Mouse (Mus musculus): ENCODE measurements at regions not wholly inside any gene's neighbourhood (a gene's known extent, or its start where the extent isn't known, plus 50 kb on each side); places are given as distances from the start of the nearest gene placed in this dataset.

GRCm38 (mm10) chr1:73575694-73576093, 548.6 kb downstream of the Tns1 start:
- no peaks in the 10 kb centered on the region for H3K36me3 ChIP-seq (ENCODE audit: control insufficient read depth, insufficient read depth)
- H3K27ac ChIP-seq (ENCODE audit: low read length), result no peak overlapping the region
- no peaks in the 10 kb centered on the region for H3K27me3 ChIP-seq (replicated peaks; ENCODE audit: control insufficient read depth, insufficient read depth, low read length)
- H3K9ac ChIP-seq (replicated peaks; ENCODE audit: low read depth, low read length), result no peak overlapping the region
- no peak overlapping the region for H3K4me2 ChIP-seq (ENCODE audit: low read length)
- WGBS, result 78% methylated on average over 1 of the region's 1 CpGs
- no peaks in the 10 kb centered on the region for H3K9me3 ChIP-seq (ENCODE audit: control insufficient read depth, low read length)
- H3K4me3 ChIP-seq (replicated peaks; ENCODE audit: low read length), result no peak overlapping the region
- ATAC-seq, result no peak
- H3K4me1 ChIP-seq (replicated peaks; ENCODE audit: control insufficient read depth, insufficient read depth, low read length), result no peaks in the 10 kb centered on the region

GRCm38 (mm10) chr1:73570944-73571343, 553.3 kb downstream of the Tns1 start:
- Histone ChIP-seq H3K4me3 (replicated peaks; ENCODE audit: low read length) (no peak overlapping the region), H3K4me2 (ENCODE audit: low read length) (no peak overlapping the region), H3K36me3 (ENCODE audit: control insufficient read depth, insufficient read depth) (no peaks in the 10 kb centered on the region), H3K27ac (ENCODE audit: low read length) (no peak overlapping the region), H3K27me3 (replicated peaks; ENCODE audit: control insufficient read depth, insufficient read depth, low read length) (no peaks in the 10 kb centered on the region), H3K9me3 (ENCODE audit: control insufficient read depth, low read length) (no peaks in the 10 kb centered on the region), H3K9ac (replicated peaks; ENCODE audit: low read depth, low read length) (no peak overlapping the region), H3K4me1 (replicated peaks; ENCODE audit: control insufficient read depth, insufficient read depth, low read length) (no peaks in the 10 kb centered on the region)
- WGBS, result 87% methylated on average over 3 of the region's 3 CpGs
- no peak for ATAC-seq

GRCm38 (mm10) chr1:73566770-73567169, 551.1 kb upstream of the Tnp1 start:
- H3K36me3 ChIP-seq (ENCODE audit: control insufficient read depth, insufficient read depth), result no peaks in the 10 kb centered on the region
- H3K27ac ChIP-seq (ENCODE audit: low read length), result no peak overlapping the region
- H3K4me1 ChIP-seq (replicated peaks; ENCODE audit: control insufficient read depth, insufficient read depth, low read length), result no peaks in the 10 kb centered on the region
- H3K27me3 ChIP-seq (replicated peaks; ENCODE audit: control insufficient read depth, insufficient read depth, low read length), result no peaks in the 10 kb centered on the region
- no peak for ATAC-seq
- no peak overlapping the region for H3K4me2 ChIP-seq (ENCODE audit: low read length)
- 90% methylated on average over 3 of the region's 3 CpGs for WGBS
- H3K4me3 ChIP-seq (replicated peaks; ENCODE audit: low read length), result no peak overlapping the region
- H3K9ac ChIP-seq (replicated peaks; ENCODE audit: low read depth, low read length), result no peak overlapping the region
- no peaks in the 10 kb centered on the region; the same call in 1 of the 2 replicates for H3K9me3 ChIP-seq (ENCODE audit: control insufficient read depth, low read length)

GRCm38 (mm10) chr1:73560594-73560993, 544.9 kb upstream of the Tnp1 start:
- no peaks in the 10 kb centered on the region; the same call in 1 of the 2 replicates for H3K9me3 ChIP-seq (ENCODE audit: control insufficient read depth, low read length)
- H3K27ac ChIP-seq (ENCODE audit: low read length), result no peak overlapping the region
- H3K4me2 ChIP-seq (ENCODE audit: low read length), result no peak overlapping the region
- H3K36me3 ChIP-seq (ENCODE audit: control insufficient read depth, insufficient read depth), result no peaks in the 10 kb centered on the region
- ATAC-seq, result no peak
- no peaks in the 10 kb centered on the region for H3K27me3 ChIP-seq (replicated peaks; ENCODE audit: control insufficient read depth, insufficient read depth, low read length)
- 100% methylated on average over 1 of the region's 1 CpGs for WGBS
- no peak overlapping the region for H3K4me3 ChIP-seq (replicated peaks; ENCODE audit: low read length)
- H3K9ac ChIP-seq (replicated peaks; ENCODE audit: low read depth, low read length), result no peak overlapping the region
- H3K4me1 ChIP-seq (replicated peaks; ENCODE audit: control insufficient read depth, insufficient read depth, low read length), result no peaks in the 10 kb centered on the region

GRCm38 (mm10) chr1:73547877-73548276, 532.2 kb upstream of the Tnp1 start:
- peak; percentile 91 for ATAC-seq
- Histone ChIP-seq H3K9ac (replicated peaks; ENCODE audit: low read depth, low read length) (no peak overlapping the region), H3K4me1 (replicated peaks; ENCODE audit: control insufficient read depth, insufficient read depth, low read length) (peaks cover 7% of the 10 kb centered on the region), H3K4me2 (ENCODE audit: low read length) (no peak overlapping the region), H3K9me3 (ENCODE audit: control insufficient read depth, low read length) (no peaks in the 10 kb centered on the region), H3K27ac (ENCODE audit: low read length) (peak overlapping the region; percentile 44), H3K36me3 (ENCODE audit: control insufficient read depth, insufficient read depth) (no peaks in the 10 kb centered on the region), H3K4me3 (replicated peaks; ENCODE audit: low read length) (no peak overlapping the region), H3K27me3 (replicated peaks; ENCODE audit: control insufficient read depth, insufficient read depth, low read length) (no peaks in the 10 kb centered on the region)
- 31% methylated on average over 3 of the region's 3 CpGs for WGBS

- WGBS, result 73% methylated on average over 6 of the region's 6 CpGs
- H3K9ac ChIP-seq (replicated peaks; ENCODE audit: low read depth, low read length), result no peak overlapping the region
- H3K4me3 ChIP-seq (replicated peaks; ENCODE audit: low read length), result no peak overlapping the region
- no peak overlapping the region for H3K27ac ChIP-seq (ENCODE audit: low read length)
- no peak overlapping the region for H3K4me2 ChIP-seq (ENCODE audit: low read length)
- no peaks in the 10 kb centered on the region for H3K36me3 ChIP-seq (ENCODE audit: control insufficient read depth, insufficient read depth)
- no peaks in the 10 kb centered on the region for H3K27me3 ChIP-seq (replicated peaks; ENCODE audit: control insufficient read depth, insufficient read depth, low read length)
- ATAC-seq, result no peak
- H3K4me1 ChIP-seq (replicated peaks; ENCODE audit: control insufficient read depth, insufficient read depth, low read length), result peaks cover 7% of the 10 kb centered on the region
- H3K9me3 ChIP-seq (ENCODE audit: control insufficient read depth, low read length), result no peaks in the 10 kb centered on the region
Measured at GRCm38 (mm10) chr1:73545401-73545800, 529.7 kb upstream of the Tnp1 start.

- no peaks in the 10 kb centered on the region for H3K27me3 ChIP-seq (replicated peaks; ENCODE audit: control insufficient read depth, insufficient read depth, low read length)
- no peaks in the 10 kb centered on the region for H3K9me3 ChIP-seq (ENCODE audit: control insufficient read depth, low read length)
- H3K9ac ChIP-seq (replicated peaks; ENCODE audit: low read depth, low read length), result no peak overlapping the region
- 35% methylated on average over 5 of the region's 5 CpGs for WGBS
- no peaks in the 10 kb centered on the region for H3K4me1 ChIP-seq (replicated peaks; ENCODE audit: control insufficient read depth, insufficient read depth, low read length)
- H3K27ac ChIP-seq (ENCODE audit: low read length), result no peak overlapping the region
- H3K4me3 ChIP-seq (replicated peaks; ENCODE audit: low read length), result no peak overlapping the region
- no peaks in the 10 kb centered on the region for H3K36me3 ChIP-seq (ENCODE audit: control insufficient read depth, insufficient read depth)
- no peak for ATAC-seq
- no peak overlapping the region for H3K4me2 ChIP-seq (ENCODE audit: low read length)
Measured at GRCm38 (mm10) chr1:73541371-73541770, 525.7 kb upstream of the Tnp1 start.

GRCm38 (mm10) chr1:73538420-73538871, 522.7 kb upstream of the Tnp1 start:
- Histone ChIP-seq H3K4me2 (ENCODE audit: low read length) (no peak overlapping the region), H3K4me1 (replicated peaks; ENCODE audit: control insufficient read depth, insufficient read depth, low read length) (no peaks in the 10 kb centered on the region), H3K27me3 (replicated peaks; ENCODE audit: control insufficient read depth, insufficient read depth, low read length) (no peaks in the 10 kb centered on the region), H3K9ac (replicated peaks; ENCODE audit: low read depth, low read length) (no peak overlapping the region), H3K36me3 (ENCODE audit: control insufficient read depth, insufficient read depth) (no peaks in the 10 kb centered on the region), H3K27ac (ENCODE audit: low read length) (no peak overlapping the region), H3K9me3 (ENCODE audit: control insufficient read depth, low read length) (no peaks in the 10 kb centered on the region), H3K4me3 (replicated peaks; ENCODE audit: low read length) (no peak overlapping the region)
- 34% methylated on average over 2 of the region's 2 CpGs for WGBS
- peak; percentile 93 for ATAC-seq

- Histone ChIP-seq H3K9me3 (ENCODE audit: control insufficient read depth, low read length) (no peaks in the 10 kb centered on the region), H3K4me1 (replicated peaks; ENCODE audit: control insufficient read depth, insufficient read depth, low read length) (no peaks in the 10 kb centered on the region; the same call in 1 of the 2 replicates), H3K27ac (ENCODE audit: low read length) (no peak overlapping the region), H3K4me3 (replicated peaks; ENCODE audit: low read length) (no peak overlapping the region), H3K36me3 (ENCODE audit: control insufficient read depth, insufficient read depth) (no peaks in the 10 kb centered on the region), H3K27me3 (replicated peaks; ENCODE audit: control insufficient read depth, insufficient read depth, low read length) (no peaks in the 10 kb centered on the region), H3K4me2 (ENCODE audit: low read length) (no peak overlapping the region), H3K9ac (replicated peaks; ENCODE audit: low read depth, low read length) (no peak overlapping the region)
- 78% methylated on average over 4 of the region's 4 CpGs for WGBS
- no peak for ATAC-seq
Measured at GRCm38 (mm10) chr1:73535726-73536265, 520.1 kb upstream of the Tnp1 start.

GRCm38 (mm10) chr1:73533526-73533925, 517.8 kb upstream of the Tnp1 start:
- Histone ChIP-seq H3K27ac (ENCODE audit: low read length) (no peak overlapping the region), H3K9me3 (ENCODE audit: control insufficient read depth, low read length) (no peaks in the 10 kb centered on the region), H3K4me3 (replicated peaks; ENCODE audit: low read length) (no peak overlapping the region), H3K27me3 (replicated peaks; ENCODE audit: control insufficient read depth, insufficient read depth, low read length) (no peaks in the 10 kb centered on the region), H3K9ac (replicated peaks; ENCODE audit: low read depth, low read length) (no peak overlapping the region), H3K36me3 (ENCODE audit: control insufficient read depth, insufficient read depth) (no peaks in the 10 kb centered on the region), H3K4me1 (replicated peaks; ENCODE audit: control insufficient read depth, insufficient read depth, low read length) (peaks cover 2% of the 10 kb centered on the region; the same call in 1 of the 2 replicates), H3K4me2 (ENCODE audit: low read length) (no peak overlapping the region)
- ATAC-seq, result no peak
- WGBS, result 77% methylated on average over 3 of the region's 3 CpGs
